Mouse (Mus musculus) limb, embryonic 14.5 days (tissue): ENCODE measurements at regions not wholly inside any gene's neighbourhood (a gene's known extent, or its start where the extent isn't known, plus 50 kb on each side); places are given as distances from the start of the nearest gene placed in this dataset.

Source experiments
- ATAC-seq: fragments of 200-750 bp; cut with Nextera tagmentation; 2 replicates; pipeline ENCODE4 v1.8.0; 2017; ENCODE audit warnings: low read depth, moderate number of reproducible peaks, moderate TSS enrichment; ENCODE audit not compliant: low FRiP score
- DNase-seq: peaks from one replicate; pipeline ENCODE4 v3.0.0-alpha.2; 2015; ENCODE audit warnings: low spot score
- H3K27ac ChIP-seq: fragments of 300-500 bp; sonication (generic); replicated peaks from 2 replicates; pipeline ENCODE4 v1.5.1; 2014; ENCODE audit warnings: low read depth, mild to moderate bottlenecking, low read length, moderate library complexity, mixed read lengths
- H3K27me3 ChIP-seq: fragments of 300-500 bp; sonication (generic); 2 replicates; pipeline ENCODE4 v1.6.1; 2014; ENCODE audit warnings: low read length, mixed read lengths; ENCODE audit not compliant: control insufficient read depth, insufficient read depth
- H3K36me3 ChIP-seq: fragments of 300-500 bp; sonication (generic); 2 replicates; pipeline ENCODE4 v1.6.1; 2014; ENCODE audit warnings: mild to moderate bottlenecking, low read length, moderate library complexity, mixed read lengths; ENCODE audit not compliant: control insufficient read depth, insufficient read depth
- H3K4me1 ChIP-seq: fragments of 300-500 bp; sonication (generic); 2 replicates; pipeline ENCODE4 v1.6.1; 2014; ENCODE audit warnings: antibody characterized with exemption, low read length, mixed read lengths; ENCODE audit not compliant: control insufficient read depth, insufficient read depth
- H3K4me2 ChIP-seq: fragments of 300-500 bp; sonication (generic); replicated peaks from 2 replicates; pipeline ENCODE4 v1.6.1; 2014; ENCODE audit warnings: low read depth, mild to moderate bottlenecking, low read length, moderate library complexity; ENCODE audit not compliant: severe bottlenecking
- H3K4me3 ChIP-seq: fragments of 300-500 bp; sonication (generic); replicated peaks from 2 replicates; pipeline ENCODE4 v1.5.1; 2014; ENCODE audit warnings: low read length
- H3K9ac ChIP-seq: fragments of 300-500 bp; sonication (generic); 2 replicates; pipeline ENCODE4 v1.6.1; 2014; ENCODE audit warnings: mild to moderate bottlenecking, low read depth, low read length, moderate library complexity; ENCODE audit not compliant: severe bottlenecking
- H3K9me3 ChIP-seq: fragments of 300-500 bp; sonication (generic); 2 replicates; pipeline ENCODE4 v1.6.1; 2016; ENCODE audit warnings: low read length; ENCODE audit not compliant: control insufficient read depth
- POLR2A ChIP-seq: fragments of 200-500 bp; IDR thresholded peaks from 2 replicates; pipeline ENCODE4 v1.8.0; 2012; ENCODE audit warnings: inconsistent platforms, mild to moderate bottlenecking, moderate library complexity, borderline replicate concordance; ENCODE audit not compliant: insufficient read depth, insufficient read length; ENCODE audit errors: extremely low read depth
- WGBS: fragments of 180-500 bp; shearing (Covaris S2); extraction: QIAGEN DNeasy Blood & Tissue Kit; methylation state at CpG from one replicate; pipeline ENCODE4 v1.1.7; 2014; 5-methylcytosine and 5-hydroxymethylcytosine counted together

GRCm38 (mm10) chr1:119163846-119164245 is 110.4 kb upstream of the Gli2 start:
- no peak for ATAC-seq
- Histone ChIP-seq H3K4me1 (no peaks in the 10 kb centered on the region), H3K27me3 (no peaks in the 10 kb centered on the region)

GRCm38 (mm10) chr1:119163114-119163740 is 109.8 kb upstream of the Gli2 start:
- H3K27ac ChIP-seq: no peak overlapping the region
- 85% methylated on average over 7 of the region's 7 CpGs for WGBS
- no peaks in the 10 kb centered on the region for H3K27me3 ChIP-seq
- H3K4me3 ChIP-seq: no peak overlapping the region
- H3K4me1 ChIP-seq: no peaks in the 10 kb centered on the region
- H3K9me3 ChIP-seq: no peaks in the 10 kb centered on the region; the same call in 1 of the 2 replicates
- ATAC-seq (no peak), DNase-seq (no peak)
- TF ChIP-seq POLR2A: no peak
- H3K4me2 ChIP-seq: no peak overlapping the region
- no peak overlapping the region for H3K9ac ChIP-seq
- H3K36me3 ChIP-seq: no peaks in the 10 kb centered on the region

More at GRCm38 (mm10) chr1:119163846-119164245, 110.4 kb upstream of the Gli2 start:
- no peaks in the 10 kb centered on the region for H3K36me3 ChIP-seq
- no peaks in the 10 kb centered on the region; the same call in 1 of the 2 replicates for H3K9me3 ChIP-seq
- no peak overlapping the region for H3K27ac ChIP-seq
- H3K9ac ChIP-seq: no peak overlapping the region
- DNase-seq: no peak
- no peak overlapping the region for H3K4me3 ChIP-seq
- H3K4me2 ChIP-seq: no peak overlapping the region
- no peak for TF ChIP-seq POLR2A

GRCm38 (mm10) chr1:119161751-119162150 is 108.3 kb upstream of the Gli2 start:
- DNase-seq (no peak), ATAC-seq (no peak)
- no peak overlapping the region for H3K27ac ChIP-seq
- WGBS: 77% methylated on average over 3 of the region's 3 CpGs
- no peaks in the 10 kb centered on the region for H3K36me3 ChIP-seq
- no peak overlapping the region for H3K4me3 ChIP-seq
- no peak for TF ChIP-seq POLR2A
- no peaks in the 10 kb centered on the region for H3K4me1 ChIP-seq
- no peaks in the 10 kb centered on the region for H3K27me3 ChIP-seq
- no peak overlapping the region for H3K4me2 ChIP-seq
- H3K9me3 ChIP-seq: no peaks in the 10 kb centered on the region; the same call in 1 of the 2 replicates
- no peak overlapping the region for H3K9ac ChIP-seq

DNA sequence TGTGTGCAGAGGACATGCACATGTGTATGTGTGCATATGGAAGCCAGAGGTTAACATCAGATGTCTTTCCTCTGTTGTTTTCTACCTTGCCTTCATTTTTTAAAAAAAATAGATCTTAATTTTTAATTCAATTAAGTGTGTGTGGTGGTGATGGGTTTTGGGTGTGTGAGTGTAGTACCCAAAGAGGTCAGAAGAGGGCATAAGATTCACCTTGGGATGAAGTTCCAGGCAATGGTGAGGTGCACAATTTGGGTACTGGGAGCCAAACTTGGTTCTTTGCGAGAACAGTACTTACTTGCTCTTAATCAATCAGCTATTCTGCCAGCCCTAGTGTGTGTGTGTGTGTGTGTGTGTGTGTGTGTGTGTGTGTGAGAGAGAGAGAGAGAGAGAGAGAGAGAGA is 106.9 kb upstream of the Gli2 start:
- no peak for TF ChIP-seq POLR2A
- ATAC-seq: no peak
- whole genome bisulfite sequencing: 87% methylated on average over 1 of the region's 1 CpGs
- no peak overlapping the region for H3K27ac ChIP-seq
- no peaks in the 10 kb centered on the region for H3K36me3 ChIP-seq
- no peak overlapping the region for H3K4me3 ChIP-seq
- DNase-seq: no peak
- no peaks in the 10 kb centered on the region for H3K27me3 ChIP-seq
- no peaks in the 10 kb centered on the region for H3K4me1 ChIP-seq
- H3K4me2 ChIP-seq: no peak overlapping the region
- no peaks in the 10 kb centered on the region; the same call in 1 of the 2 replicates for H3K9me3 ChIP-seq
- H3K9ac ChIP-seq: no peak overlapping the region

- Histone ChIP-seq H3K36me3 (no peaks in the 10 kb centered on the region), H3K4me2 (no peak overlapping the region), H3K4me1 (no peaks in the 10 kb centered on the region), H3K9me3 (no peaks in the 10 kb centered on the region; the same call in 1 of the 2 replicates), H3K27ac (no peak overlapping the region), H3K27me3 (no peaks in the 10 kb centered on the region), H3K9ac (no peak overlapping the region), H3K4me3 (no peak overlapping the region)
- no peak for ATAC-seq
- no peak for TF ChIP-seq POLR2A
- no peak for DNase-seq
- 87% methylated on average over 4 of the region's 4 CpGs for WGBS
These were observed 103.8 kb upstream of the Gli2 start for GRCm38 (mm10) chr1:119157171-119157700.
